Mouse (Mus musculus) intestine, embryonic 16.5 days (tissue): ENCODE measurements around the gene Fam49a. TPM values are rescaled to one million over a fixed set of nuclear protein-coding genes. Genes with fewer than 3 reads are reported as not detected.
A peak's percentile ranks its signal among the peaks of the same experiment; 100 is the strongest.

Source experiments
- ATAC-seq: fragments of 200-750 bp; cut with Nextera tagmentation; 2 replicates; pipeline ENCODE4 v1.8.0; 2017; ENCODE audit warnings: moderate TSS enrichment, moderate library complexity
- H3K27ac ChIP-seq: fragments of 300-500 bp; sonication (generic); 2 replicates; pipeline ENCODE4 v1.5.1; 2014; ENCODE audit warnings: mild to moderate bottlenecking, low read length
- H3K27me3 ChIP-seq: fragments of 300-500 bp; sonication (generic); replicated peaks from 2 replicates; pipeline ENCODE4 v1.6.1; 2014; ENCODE audit warnings: low read length, control low read depth, mixed read lengths; ENCODE audit not compliant: control insufficient read depth, insufficient read depth
- H3K36me3 ChIP-seq: fragments of 300-500 bp; sonication (generic); 2 replicates; pipeline ENCODE4 v1.6.1; 2014; ENCODE audit warnings: low read length, control low read depth; ENCODE audit not compliant: control insufficient read depth, insufficient read depth
- H3K4me1 ChIP-seq: fragments of 300-500 bp; sonication (generic); 2 replicates; pipeline ENCODE4 v1.6.1; 2014; ENCODE audit warnings: low read length, control low read depth, mixed read lengths; ENCODE audit not compliant: control insufficient read depth, insufficient read depth
- H3K4me2 ChIP-seq: fragments of 300-500 bp; sonication (generic); 2 replicates; pipeline ENCODE4 v1.6.1; 2014; ENCODE audit warnings: low read depth, low read length, control low read depth
- H3K4me3 ChIP-seq: fragments of 300-500 bp; sonication (generic); 2 replicates; pipeline ENCODE4 v1.5.1; 2014; ENCODE audit warnings: mild to moderate bottlenecking, low read length
- H3K9ac ChIP-seq: fragments of 300-500 bp; sonication (generic); 2 replicates; pipeline ENCODE4 v1.6.1; 2014; ENCODE audit warnings: low read depth, low read length
- H3K9me3 ChIP-seq: fragments of 300-500 bp; sonication (generic); 2 replicates; pipeline ENCODE4 v1.6.1; 2016; ENCODE audit warnings: low read length, control low read depth; ENCODE audit not compliant: control insufficient read depth
- WGBS: fragments of 180-500 bp; shearing (Covaris S2); extraction: QIAGEN DNeasy Blood & Tissue Kit; methylation state at CpG from one replicate; pipeline ENCODE4 v1.1.7; 2014; 5-methylcytosine and 5-hydroxymethylcytosine counted together
- polyA plus RNA-seq: library from polyadenylated mRNA; unstranded; fragments of >200 nt; fragmentation: Nextera tagmentation; extraction: Ambion mirVana; gene quantifications from 2 replicates; pipeline ENCODE4 v1.2.1, GENCODE M21; 2015

The Fam49a gene
- polyA plus RNA-seq, 1 experiment from 2014 or later = 8.6 TPM

- Histone ChIP-seq H3K36me3 (no peaks in the 10 kb centered on the region), H3K4me3 (peak overlapping the region; percentile 72), H3K4me2 (peak overlapping the region; percentile 83), H3K4me1 (peaks cover 21% of the 10 kb centered on the region), H3K9me3 (no peaks in the 10 kb centered on the region), H3K27ac (no peak overlapping the region), H3K27me3 (no peaks in the 10 kb centered on the region), H3K9ac (no peak overlapping the region)
- peak; percentile 38 for ATAC-seq
- 4% methylated on average over 1 of the region's 1 CpGs for WGBS
These were observed 1.4 kb downstream of the Fam49a start for GRCm38 (mm10) chr12:12263371-12263791.

- peak overlapping the region; percentile 5; the same call in 1 of the 2 replicates for H3K4me3 ChIP-seq
- H3K27ac ChIP-seq = no peak overlapping the region
- WGBS = 57% methylated on average over 5 of the region's 5 CpGs
- H3K9ac ChIP-seq = no peak overlapping the region
- peak overlapping the region; percentile 83; the same call in 1 of the 2 replicates for H3K4me2 ChIP-seq
- no peak for ATAC-seq
- peaks cover 21% of the 10 kb centered on the region for H3K4me1 ChIP-seq
- no peaks in the 10 kb centered on the region for H3K36me3 ChIP-seq
- H3K9me3 ChIP-seq = no peaks in the 10 kb centered on the region
- no peaks in the 10 kb centered on the region for H3K27me3 ChIP-seq
These were observed 2.2 kb downstream of the Fam49a start for GRCm38 (mm10) chr12:12264151-12264550.

GRCm38 (mm10) chr12:12266552-12266951, 4.6 kb downstream of the Fam49a start:
- no peaks in the 10 kb centered on the region for H3K9me3 ChIP-seq
- no peaks in the 10 kb centered on the region for H3K27me3 ChIP-seq
- no peak overlapping the region for H3K9ac ChIP-seq
- 33% methylated on average over 1 of the region's 1 CpGs for WGBS
- H3K36me3 ChIP-seq = no peaks in the 10 kb centered on the region
- H3K4me1 ChIP-seq = peaks cover 21% of the 10 kb centered on the region
- no peak overlapping the region for H3K4me2 ChIP-seq
- H3K4me3 ChIP-seq = no peak overlapping the region
- no peak overlapping the region for H3K27ac ChIP-seq
- ATAC-seq = no peak

- H3K9me3 ChIP-seq = no peaks in the 10 kb centered on the region
- peaks cover 6% of the 10 kb centered on the region for H3K4me1 ChIP-seq
- H3K27ac ChIP-seq = no peak overlapping the region
- H3K9ac ChIP-seq = no peak overlapping the region
- no peaks in the 10 kb centered on the region for H3K36me3 ChIP-seq
- WGBS = 84% methylated on average over 3 of the region's 3 CpGs
- H3K27me3 ChIP-seq = no peaks in the 10 kb centered on the region
- no peak overlapping the region for H3K4me3 ChIP-seq
- no peak for ATAC-seq
- no peak overlapping the region for H3K4me2 ChIP-seq
These were observed 8.6 kb downstream of the Fam49a start for GRCm38 (mm10) chr12:12270495-12270894.

- no peaks in the 10 kb centered on the region for H3K9me3 ChIP-seq
- ATAC-seq = no peak
- peaks cover 3% of the 10 kb centered on the region; the same call in 1 of the 2 replicates for H3K4me1 ChIP-seq
- no peak overlapping the region for H3K4me2 ChIP-seq
- H3K27me3 ChIP-seq = no peaks in the 10 kb centered on the region
- no peak overlapping the region for H3K4me3 ChIP-seq
- 23% methylated on average over 6 of the region's 6 CpGs for WGBS
- no peak overlapping the region for H3K27ac ChIP-seq
- no peaks in the 10 kb centered on the region for H3K36me3 ChIP-seq
- no peak overlapping the region for H3K9ac ChIP-seq
These were observed 12.2 kb downstream of the Fam49a start for GRCm38 (mm10) chr12:12274115-12274514.

- no peaks in the 10 kb centered on the region for H3K27me3 ChIP-seq
- no peaks in the 10 kb centered on the region for H3K9me3 ChIP-seq
- H3K36me3 ChIP-seq = no peaks in the 10 kb centered on the region
- H3K9ac ChIP-seq = no peak overlapping the region
- peaks cover 3% of the 10 kb centered on the region; the same call in 1 of the 2 replicates for H3K4me1 ChIP-seq
- 87% methylated on average over 4 of the region's 4 CpGs for WGBS
- no peak overlapping the region for H3K4me3 ChIP-seq
- ATAC-seq = no peak
- H3K27ac ChIP-seq = no peak overlapping the region
- H3K4me2 ChIP-seq = no peak overlapping the region
These were observed 13.3 kb downstream of the Fam49a start for GRCm38 (mm10) chr12:12275124-12275779.

GRCm38 (mm10) chr12:12277741-12278463, 16.0 kb downstream of the Fam49a start:
- no peak overlapping the region for H3K9ac ChIP-seq

GRCm38 (mm10) chr12:12278464-12278872, 16.5 kb downstream of the Fam49a start:
- H3K4me3 ChIP-seq = no peak overlapping the region
- H3K36me3 ChIP-seq = no peaks in the 10 kb centered on the region
- WGBS = 62% methylated on average over 7 of the region's 7 CpGs
- no peak overlapping the region for H3K4me2 ChIP-seq
- no peaks in the 10 kb centered on the region for H3K9me3 ChIP-seq
- H3K9ac ChIP-seq = no peak overlapping the region
- no peak for ATAC-seq
- H3K4me1 ChIP-seq = peaks cover 3% of the 10 kb centered on the region; the same call in 1 of the 2 replicates
- no peaks in the 10 kb centered on the region for H3K27me3 ChIP-seq
- H3K27ac ChIP-seq = no peak overlapping the region

More at GRCm38 (mm10) chr12:12277741-12278463, 16.0 kb downstream of the Fam49a start:
- H3K4me2 ChIP-seq = no peak overlapping the region
- no peaks in the 10 kb centered on the region for H3K36me3 ChIP-seq
- H3K4me3 ChIP-seq = no peak overlapping the region
- H3K9me3 ChIP-seq = no peaks in the 10 kb centered on the region
- H3K4me1 ChIP-seq = peaks cover 3% of the 10 kb centered on the region; the same call in 1 of the 2 replicates
- 76% methylated on average over 4 of the region's 4 CpGs for WGBS
- ATAC-seq = no peak
- no peaks in the 10 kb centered on the region for H3K27me3 ChIP-seq
- no peak overlapping the region for H3K27ac ChIP-seq

- H3K27ac ChIP-seq = no peak overlapping the region
- no peak for ATAC-seq
- no peaks in the 10 kb centered on the region for H3K36me3 ChIP-seq
- no peaks in the 10 kb centered on the region for H3K9me3 ChIP-seq
- WGBS = 80% methylated on average over 10 of the region's 10 CpGs
- 0 out of 2 replicates have a peak, but pooled peaks cover 4% of the 10 kb centered on the region for H3K4me1 ChIP-seq
- H3K9ac ChIP-seq = no peak overlapping the region
- H3K4me2 ChIP-seq = no peak overlapping the region
- no peak overlapping the region for H3K4me3 ChIP-seq
- no peaks in the 10 kb centered on the region for H3K27me3 ChIP-seq
These were observed 21.9 kb downstream of the Fam49a start for GRCm38 (mm10) chr12:12283702-12284288.
